14 mouse cellular contexts compared by ENCODE assay signal in the genomic region with DNA sequence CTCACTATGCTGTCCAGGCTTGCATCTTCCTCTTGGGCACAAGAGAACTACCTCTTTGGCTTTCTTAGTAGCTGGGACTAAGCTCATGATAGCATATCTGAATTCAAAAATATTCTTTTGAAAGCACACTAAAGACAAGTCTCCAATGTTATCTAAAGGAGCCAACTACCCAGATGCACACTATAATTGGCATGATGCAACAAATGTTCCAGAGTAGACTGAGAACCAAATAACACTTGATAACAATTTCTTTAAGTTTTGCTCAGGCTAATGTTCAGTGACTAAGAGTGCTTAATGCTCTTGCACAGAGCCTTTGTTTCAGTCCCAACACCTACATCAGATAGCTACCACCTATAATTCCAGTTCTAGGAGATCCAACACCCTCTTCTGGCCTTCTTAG.
"Had no signal": no experiment of that assay in that cellular context is flagged by ENCODE, and none has a peak within 500 bp of the region (broad histone marks: within the 10 kb centered on the region; RNA-seq: fewer than 3 reads in every experiment).

No protein-coding gene starts in this region.

- DNase-seq: lung, adult 18-20 months; lung, embryonic 14.5 days; lung, postnatal 10 days; lung, postnatal 4 days; right cerebral cortex, postnatal 14 days; thymus, postnatal 25 days; thymus, postnatal 4 days had no signal

- H3K9me3 ChIP-seq: megakaryocyte, embryonic 14.5 days; midbrain, embryonic 13.5 days; midbrain, embryonic 15.5 days; neural tube, embryonic 12.5 days; stomach, embryonic 15.5 days had no signal

- H3K4me3 ChIP-seq: megakaryocyte, embryonic 14.5 days; midbrain, embryonic 13.5 days; midbrain, embryonic 15.5 days; neural tube, embryonic 12.5 days; stomach, embryonic 15.5 days had no signal

- H3K4me1 ChIP-seq: neural tube, embryonic 12.5 days; stomach, embryonic 15.5 days had no signal

- H3K36me3 ChIP-seq: midbrain, embryonic 13.5 days; midbrain, embryonic 15.5 days; neural tube, embryonic 12.5 days; stomach, embryonic 15.5 days had no signal

- ATAC-seq: midbrain, embryonic 13.5 days; midbrain, embryonic 15.5 days had no signal

- H3K27ac ChIP-seq: liver, embryonic 14.5 days; midbrain, embryonic 13.5 days; midbrain, embryonic 15.5 days; neural tube, embryonic 12.5 days; stomach, embryonic 15.5 days; stomach, postnatal 0 days had no signal

- H3K9ac ChIP-seq: liver, embryonic 14.5 days; lung, embryonic 14.5 days; midbrain, embryonic 13.5 days; midbrain, embryonic 15.5 days; neural tube, embryonic 12.5 days; stomach, embryonic 15.5 days had no signal

- H3K27me3 ChIP-seq: megakaryocyte, embryonic 14.5 days; midbrain, embryonic 13.5 days; midbrain, embryonic 15.5 days; neural tube, embryonic 12.5 days; stomach, embryonic 15.5 days had no signal
